Mouse (Mus musculus) lung, postnatal 36 days (tissue): Measurements from ENCODE around the gene Speg.

ENCODE experiments used
- DNase-seq: peaks from one replicate; pipeline ENCODE4 v3.0.0; 2022; ENCODE audit warnings: mixed read lengths

Gene Speg

DNA sequence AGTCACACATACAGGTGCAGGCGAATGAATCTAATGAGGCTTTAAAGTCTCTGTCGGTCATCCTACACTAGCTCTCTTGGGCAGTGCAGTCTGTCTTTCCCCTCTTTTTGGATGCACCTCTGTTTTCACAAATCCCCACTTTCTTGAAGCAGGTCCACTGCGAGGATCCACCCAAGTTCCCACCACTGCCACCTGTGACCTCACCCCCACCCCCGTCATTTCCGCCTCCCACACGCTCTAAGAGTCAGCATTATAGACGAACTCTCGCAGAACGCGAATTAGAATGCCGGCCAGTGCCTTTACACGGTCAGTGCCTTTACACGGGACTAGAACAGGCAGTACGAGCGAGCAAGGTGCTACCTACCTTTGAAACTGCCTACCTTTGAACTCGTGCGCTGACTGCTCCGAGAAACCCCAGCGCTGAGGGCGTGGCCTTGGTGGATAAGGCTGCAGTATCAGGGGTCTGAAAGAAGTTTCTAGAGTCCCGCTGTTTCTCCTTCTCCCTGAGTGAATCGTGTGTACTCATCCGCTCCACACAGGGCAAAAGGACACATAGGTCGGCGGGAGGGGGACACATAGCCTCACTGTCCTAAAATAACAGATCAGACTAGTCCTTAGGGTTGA lies 5.6 kb upstream of the Speg start:
- DNase-seq = no peak

- DNase-seq = peak; percentile 63
These were observed 5.0 kb upstream of the Speg start for GRCm38 (mm10) chr1:75369984-75370660.

- peak; percentile 57 for DNase-seq
These were observed 3.6 kb upstream of the Speg start for GRCm38 (mm10) chr1:75371317-75372095.

GRCm38 (mm10) chr1:75372450-75372849 lies 2.6 kb upstream of the Speg start:
- no peak for DNase-seq

DNA sequence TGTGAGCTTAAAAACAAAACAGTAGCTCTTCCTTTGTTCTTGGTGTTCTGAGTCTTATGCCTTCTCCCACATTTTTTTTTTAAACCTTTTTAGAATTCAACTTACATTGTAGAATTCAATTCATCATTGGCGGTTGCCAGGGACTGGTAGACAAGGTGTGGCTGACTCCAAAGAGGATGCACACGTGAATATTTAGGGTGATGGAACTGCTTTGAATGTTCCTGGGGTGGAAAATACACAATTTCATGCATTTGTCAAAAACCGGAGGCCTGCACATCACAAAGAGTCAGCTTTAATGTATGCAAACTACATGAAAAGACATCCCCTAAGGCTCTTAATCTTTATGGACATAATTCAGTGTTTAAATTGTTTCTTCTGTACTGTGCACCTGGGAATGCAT lies 1.8 kb upstream of the Speg start:
- no peak for DNase-seq

DNA sequence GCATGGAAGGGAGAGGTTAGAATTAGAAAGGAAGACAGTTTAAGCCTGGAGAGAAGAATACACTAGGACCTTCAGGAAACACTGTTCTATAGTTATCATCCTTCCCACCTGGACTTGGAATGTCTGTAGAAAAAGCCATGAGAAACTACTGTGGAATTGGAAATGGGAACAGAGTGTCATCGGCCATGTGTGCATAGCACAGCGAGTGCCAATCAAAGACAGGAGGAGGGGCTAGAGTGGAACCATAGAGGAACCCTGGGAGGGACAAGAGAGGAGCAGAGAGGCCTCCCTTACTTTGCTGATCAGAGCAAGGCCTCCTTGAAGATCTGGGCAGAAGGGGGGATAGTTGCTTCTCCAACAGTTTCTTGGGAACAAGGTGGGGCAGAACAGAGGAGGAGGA lies 4.1 kb downstream of the Speg start:
- DNase-seq = no peak

- DNase-seq = no peak
These were observed 4.8 kb downstream of the Speg start for GRCm38 (mm10) chr1:75379931-75380330.

GRCm38 (mm10) chr1:75380951-75381350 lies 5.9 kb downstream of the Speg start:
- no peak for DNase-seq

- no peak for DNase-seq
These were observed 6.6 kb downstream of the Speg start for GRCm38 (mm10) chr1:75381482-75382355.

GRCm38 (mm10) chr1:75382356-75383071 lies 7.4 kb downstream of the Speg start:
- no peak for DNase-seq

DNA sequence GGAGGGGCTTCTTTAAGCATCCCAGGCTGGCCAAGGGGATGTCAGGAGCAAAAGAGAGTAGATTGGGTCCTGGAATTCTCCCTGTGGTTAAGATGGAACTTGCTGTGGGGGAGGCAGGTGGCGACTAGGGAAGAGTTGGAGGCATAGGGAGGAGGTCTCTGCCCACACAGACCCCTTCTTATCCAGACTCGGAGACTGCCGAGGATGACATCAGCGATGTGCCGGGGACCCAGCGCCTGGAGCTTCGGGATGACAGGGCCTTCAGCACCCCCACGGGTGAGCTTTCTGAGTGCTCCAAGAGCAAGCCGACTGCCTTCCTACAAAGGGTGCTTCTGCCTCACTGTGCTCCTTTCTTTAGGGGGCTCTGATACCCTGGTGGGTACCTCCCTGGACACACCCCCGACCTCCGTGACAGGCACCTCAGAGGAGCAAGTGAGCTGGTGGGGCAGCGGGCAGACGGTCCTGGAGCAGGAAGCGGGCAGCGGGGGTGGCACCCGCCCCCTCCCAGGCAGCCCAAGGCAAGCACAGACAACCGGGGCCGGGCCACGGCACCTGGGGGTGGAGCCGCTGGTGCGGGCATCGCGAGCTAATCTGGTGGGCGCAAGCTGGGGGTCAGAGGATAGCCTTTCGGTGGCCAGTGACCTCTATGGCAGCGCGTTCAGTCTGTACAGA lies 9.5 kb downstream of the Speg start:
- DNase-seq = no peak

GRCm38 (mm10) chr1:75385142-75385730 lies 10.1 kb downstream of the Speg start:
- DNase-seq = no peak

GRCm38 (mm10) chr1:75386149-75386548 lies 11.1 kb downstream of the Speg start:
- no peak for DNase-seq

GRCm38 (mm10) chr1:75387469-75387928 lies 12.4 kb downstream of the Speg start:
- DNase-seq = no peak

- DNase-seq = no peak
These were observed 13.1 kb downstream of the Speg start for GRCm38 (mm10) chr1:75387929-75388897.

DNA sequence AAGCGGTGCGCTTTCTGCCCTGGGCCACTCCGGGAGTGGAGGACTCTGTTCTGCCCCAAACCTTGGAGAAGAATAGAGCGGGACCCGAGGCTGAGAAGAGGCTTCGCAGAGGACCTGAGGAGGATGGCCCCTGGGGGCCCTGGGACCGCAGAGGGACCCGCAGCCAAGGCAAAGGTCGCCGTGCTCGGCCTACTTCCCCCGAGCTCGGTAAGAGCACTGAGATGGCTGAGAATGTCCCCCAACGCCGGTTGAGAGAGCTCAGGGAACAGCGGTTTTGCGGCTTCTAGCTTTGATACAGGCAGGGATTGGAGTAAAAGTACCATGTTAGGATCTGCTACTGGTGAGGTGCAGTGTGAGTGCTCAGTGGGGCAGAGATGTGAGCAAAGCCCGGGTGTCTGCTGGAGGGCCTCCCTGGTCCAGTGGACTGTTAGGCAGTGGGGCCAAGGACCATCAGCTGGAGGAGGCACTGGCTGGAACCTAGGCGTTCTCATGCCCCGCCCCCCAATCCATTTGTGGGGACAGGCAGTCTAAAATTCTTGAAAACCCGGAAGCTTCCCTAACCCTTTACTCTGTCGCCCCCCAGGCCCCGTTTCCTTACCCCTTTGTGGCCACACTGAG lies 13.9 kb downstream of the Speg start:
- DNase-seq = no peak

GRCm38 (mm10) chr1:75393139-75393538 lies 18.0 kb downstream of the Speg start:
- peak; percentile 18 for DNase-seq

- DNase-seq = no peak
These were observed 18.7 kb downstream of the Speg start for GRCm38 (mm10) chr1:75393846-75394245.

DNA sequence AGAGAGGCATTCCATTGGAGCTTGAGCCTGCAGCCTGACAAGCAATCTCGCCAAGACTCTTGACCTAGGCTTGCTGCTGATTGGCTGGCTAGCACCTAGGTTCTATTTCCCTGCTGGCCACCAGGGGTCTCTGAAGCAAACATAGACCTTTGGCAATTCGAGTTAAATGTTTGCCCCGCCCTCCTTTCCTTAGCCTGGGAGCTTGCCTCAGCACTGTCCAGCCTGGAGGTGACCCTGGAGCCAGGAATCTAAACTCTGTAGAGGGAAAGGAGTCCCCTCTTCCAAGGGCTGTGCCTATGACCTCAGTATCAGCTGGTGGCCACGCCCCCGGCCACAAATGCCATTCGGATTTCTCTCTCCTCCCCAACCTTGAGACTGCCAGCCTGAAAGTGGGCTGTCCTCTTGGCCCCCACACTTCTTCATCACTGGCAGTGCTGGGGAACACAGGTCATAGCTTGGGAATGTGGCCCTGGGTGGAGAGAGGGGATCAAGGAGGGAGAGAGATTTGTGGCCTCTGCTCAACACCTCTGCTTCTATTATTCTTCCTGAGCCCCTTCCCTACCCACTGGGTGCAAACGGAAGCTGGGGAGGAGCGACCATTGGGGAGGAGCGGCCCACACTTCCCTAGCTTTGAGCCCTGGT lies 23.8 kb downstream of the Speg start:
- DNase-seq = peak; percentile 91
